Mouse (Mus musculus): Measurements from ENCODE around the gene Cnot11. TPM values are rescaled to one million over a fixed set of nuclear protein-coding genes. Genes with fewer than 3 reads are reported as not detected.
"Not testable (repeated sequence)": the region's sequence is repeated elsewhere in the genome, so short reads cannot be mapped to it uniquely, and the experiment has no call there.

Cnot11 gene
- polyA plus RNA-seq, 1 experiment from 2014 or later, result 23.2 TPM

DNA sequence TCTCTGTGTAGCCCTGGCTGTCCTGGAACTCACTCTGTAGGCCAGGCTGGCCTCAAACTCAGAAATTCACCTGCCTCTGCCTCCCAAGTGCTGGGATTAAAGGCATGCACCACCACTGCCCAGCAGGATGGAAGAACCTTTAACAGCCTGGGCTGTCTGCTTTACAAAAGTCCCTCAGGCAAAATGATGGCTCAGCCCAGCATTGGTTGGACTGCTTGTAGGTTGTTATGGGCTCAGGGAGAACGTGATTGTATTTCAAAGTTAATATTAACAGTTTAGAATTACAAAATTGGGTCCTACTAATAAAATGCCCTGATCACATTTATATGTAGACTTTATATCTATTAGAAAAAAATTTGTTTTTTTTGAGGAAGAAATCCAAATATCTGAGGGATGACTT, 56.8 kb downstream of the Cnot11 start:
- not testable (repeated sequence) for H3K36me3 ChIP-seq; ATAC-seq (ENCODE audit: low FRiP score, low read depth); H3K9me3 ChIP-seq; H3K4me2 ChIP-seq (replicated peaks); H3K9ac ChIP-seq; H3K27me3 ChIP-seq; H3K4me3 ChIP-seq; H3K27ac ChIP-seq; H3K4me1 ChIP-seq
- WGBS, result 34% methylated on average over 1 of the region's 1 CpGs

DNA sequence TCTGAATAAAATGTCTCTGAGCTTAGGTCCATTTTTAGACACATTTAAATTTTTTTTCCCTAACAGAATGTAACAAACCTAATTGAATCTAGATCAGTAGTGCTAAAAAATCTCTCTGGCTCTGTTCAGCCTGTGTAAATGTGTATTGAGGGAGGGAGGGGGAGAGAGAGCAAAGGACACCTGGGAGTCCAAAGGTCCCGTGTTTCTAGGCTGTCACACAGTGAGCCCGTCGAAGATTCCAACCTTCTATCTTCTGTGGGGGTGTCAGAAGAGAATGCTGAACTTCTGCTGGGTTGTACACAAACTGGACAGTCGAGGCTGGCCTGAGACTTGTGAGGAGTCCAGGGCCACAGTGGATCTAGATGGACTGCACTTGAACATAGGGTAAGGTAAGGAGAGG, 57.3 kb downstream of the Cnot11 start:
- no peak for ATAC-seq (ENCODE audit: low FRiP score, low read depth)
- H3K4me1 ChIP-seq, result 0 out of 2 replicates have a peak, but pooled peaks cover 6% of the 10 kb centered on the region
- no peak overlapping the region for H3K4me3 ChIP-seq
- no peaks in the 10 kb centered on the region for H3K9me3 ChIP-seq
- no peak overlapping the region for H3K27ac ChIP-seq
- no peaks in the 10 kb centered on the region for H3K27me3 ChIP-seq
- no peak overlapping the region for H3K4me2 ChIP-seq (replicated peaks)
- 74% methylated on average over 4 of the region's 4 CpGs for WGBS
- H3K9ac ChIP-seq, result no peak overlapping the region
- H3K36me3 ChIP-seq, result no peaks in the 10 kb centered on the region

DNA sequence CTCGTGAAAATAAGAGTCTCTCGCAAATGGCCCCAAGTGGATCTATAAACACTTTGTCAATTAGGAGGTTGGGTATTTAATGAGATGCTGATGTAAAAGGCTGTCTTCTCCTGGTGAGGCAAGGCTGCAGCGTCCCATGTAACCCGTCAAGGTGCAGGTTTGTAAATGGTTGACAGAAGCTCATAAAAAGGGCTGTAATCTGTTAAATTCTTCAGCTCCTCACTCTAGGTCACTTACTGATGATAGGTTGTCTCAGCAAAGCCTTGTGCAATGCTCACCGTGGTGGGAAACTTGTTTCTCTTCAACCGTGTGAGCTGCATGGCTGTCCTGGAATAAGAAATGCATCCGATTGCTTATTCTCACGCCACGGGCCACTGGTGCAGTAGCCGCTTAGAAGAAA, 59.0 kb downstream of the Cnot11 start:
- Histone ChIP-seq H3K4me3 (no peak overlapping the region), H3K9me3 (no peaks in the 10 kb centered on the region), H3K4me2 (replicated peaks) (no peak overlapping the region), H3K9ac (no peak overlapping the region), H3K27me3 (no peaks in the 10 kb centered on the region), H3K4me1 (0 out of 2 replicates have a peak, but pooled peaks cover 6% of the 10 kb centered on the region), H3K36me3 (no peaks in the 10 kb centered on the region), H3K27ac (no peak overlapping the region)
- no peak for ATAC-seq (ENCODE audit: low FRiP score, low read depth)
- WGBS, result 44% methylated on average over 10 of the region's 10 CpGs

Other genes with a start within 250 kb of the Cnot11 start
- 514 and 521 TPM in 2 replicates for gene Rpl31, start 167.2 kb upstream of the Cnot11 start, polyA plus RNA-seq (2015; fragmentation: Nextera tagmentation; extraction: Ambion mirVana)
- 8.8 and 10.4 TPM in 2 replicates for gene Tbc1d8, start 56.2 kb upstream of the Cnot11 start, polyA plus RNA-seq (2015; fragmentation: Nextera tagmentation; extraction: Ambion mirVana)
- gene Rnf149, start 42.4 kb downstream of the Cnot11 start, polyA plus RNA-seq (2015; fragmentation: Nextera tagmentation; extraction: Ambion mirVana), result 27.4 and 27.9 TPM in 2 replicates
- 0.13 and 0.15 TPM in 2 replicates for gene Creg2, start 116.5 kb downstream of the Cnot11 start, polyA plus RNA-seq (2015; fragmentation: Nextera tagmentation; extraction: Ambion mirVana)
- gene Rfx8, start 186.0 kb downstream of the Cnot11 start, polyA plus RNA-seq (2015; fragmentation: Nextera tagmentation; extraction: Ambion mirVana), result 1.2 and 1.4 TPM in 2 replicates